Comparison of ENCODE assay signal across 9 mouse cellular contexts in genomic region chr14:43983897-43984296, GRCm38 (mm10). TPM values are rescaled to one million over a fixed set of nuclear protein-coding genes. Genes with fewer than 3 reads are reported as not detected.
DNase-seq lines count a peak whose midpoint lies in the region; ATAC-seq lines count a peak whose summit lies in the region.
"Had no signal": no experiment of that assay in that cellular context is flagged by ENCODE, and none has a peak within 500 bp of the region (broad histone marks: within the 10 kb centered on the region; RNA-seq: fewer than 3 reads in every experiment).

No protein-coding gene starts in this region.

- no peak overlapping the region for H3K4me2 ChIP-seq in intestine, embryonic 16.5 days (ENCODE audit: low read depth, low read length)
- H3K4me2 ChIP-seq: limb, embryonic 12.5 days had no signal

- H3K9me3 ChIP-seq in intestine, embryonic 16.5 days (ENCODE audit: control insufficient read depth, low read length) = no peaks in the 10 kb centered on the region
- no peaks in the 10 kb centered on the region for H3K9me3 ChIP-seq in midbrain, embryonic 10.5 days (replicated peaks)
- H3K9me3 ChIP-seq: limb, embryonic 12.5 days had no signal

- intact Hi-C loops in left cerebral cortex, postnatal 14 days (cut with DNase I) = no loop called here

- peak; percentile 12 for DNase-seq in adrenal gland, adult 8-10 months
- DNase-seq in embryo, embryonic 11 days = peak; percentile 63
- peak; percentile 40 to 56 for DNase-seq in left cerebral cortex, postnatal 14 days (ENCODE audit: low spot score in 2 of 2)
- peak; percentile 71 for DNase-seq in midbrain, embryonic 10.5 days (ENCODE audit: low spot score)
- peak; percentile 34 for DNase-seq in right cerebral cortex, postnatal 25 days

- 2% methylated on average over 4 of the region's 4 CpGs for WGBS in intestine, embryonic 16.5 days
- 1% methylated on average over 3 of the region's 4 CpGs for WGBS in midbrain, embryonic 10.5 days

- H3K9ac ChIP-seq in intestine, embryonic 16.5 days (ENCODE audit: low read depth, low read length) = no peak overlapping the region
- H3K9ac ChIP-seq: limb, embryonic 12.5 days had no signal

- H3K27me3 ChIP-seq in intestine, embryonic 16.5 days (replicated peaks; ENCODE audit: control insufficient read depth, insufficient read depth, low read length) = no peaks in the 10 kb centered on the region
- no peaks in the 10 kb centered on the region for H3K27me3 ChIP-seq in midbrain, embryonic 10.5 days (ENCODE audit: low read depth, poor library complexity, severe bottlenecking)
- H3K27me3 ChIP-seq: limb, embryonic 12.5 days had no signal

- H3K36me3 ChIP-seq in intestine, embryonic 16.5 days (ENCODE audit: control insufficient read depth, insufficient read depth, low read length) = no peaks in the 10 kb centered on the region
- no peaks in the 10 kb centered on the region for H3K36me3 ChIP-seq in midbrain, embryonic 10.5 days
- H3K36me3 ChIP-seq: limb, embryonic 12.5 days had no signal

- peak; percentile 80 for ATAC-seq in granulocyte monocyte progenitor cell, adult 5-6 weeks (replicated peaks; ENCODE audit: poor library complexity, severe bottlenecking)
- ATAC-seq in intestine, embryonic 16.5 days = peak; percentile 83
- no peak for ATAC-seq in activated CD4-positive, CD25-positive, alpha-beta regulatory T cell, adult 4 months

- no peaks in the 10 kb centered on the region for H3K4me1 ChIP-seq in intestine, embryonic 16.5 days (ENCODE audit: control insufficient read depth, insufficient read depth, low read length)
- H3K4me1 ChIP-seq in midbrain, embryonic 10.5 days = no peaks in the 10 kb centered on the region
- H3K4me1 ChIP-seq: limb, embryonic 12.5 days had no signal

- H3K27ac ChIP-seq in intestine, embryonic 16.5 days (ENCODE audit: low read length) = no peak overlapping the region
- no peak overlapping the region for H3K27ac ChIP-seq in midbrain, embryonic 10.5 days (replicated peaks)
- H3K27ac ChIP-seq: limb, embryonic 12.5 days had no signal

- no peak overlapping the region for H3K4me3 ChIP-seq in intestine, embryonic 16.5 days (ENCODE audit: low read length)
- no peak overlapping the region for H3K4me3 ChIP-seq in midbrain, embryonic 10.5 days
- H3K4me3 ChIP-seq: limb, embryonic 12.5 days had no signal

RNA-seq across cellular contexts. Expression of gene Ang6, which starts 18.2 kb away (rescaled TPM):
- total RNA-seq in adrenal gland, adult 8-10 months (2022) = not detected
- total RNA-seq in granulocyte monocyte progenitor cell, adult 5-6 weeks (2014; fragmentation: Nextera tagmentation) = not detected in 2 replicates
- not detected in 2 replicates for total RNA-seq in granulocyte monocyte progenitor cell, adult 5-6 weeks (2017)
- not detected in 2 replicates for polyA plus RNA-seq in intestine, embryonic 16.5 days (2015; fragmentation: Nextera tagmentation; extraction: Ambion mirVana)
- total RNA-seq in left cerebral cortex, postnatal 14 days (2021) = not detected
- polyA plus RNA-seq in midbrain, embryonic 10.5 days (2016; fragmentation: Nextera tagmentation; extraction: Ambion mirVana) = not detected in 2 replicates
- polyA plus RNA-seq in activated CD4-positive, CD25-positive, alpha-beta regulatory T cell, adult 4 months (2017; shearing (Covaris generic)) = not detected
- polyA plus RNA-seq: limb, embryonic 12.5 days had no signal

RNA-seq across cellular contexts. Expression of gene Ang5, which starts 27.0 kb away (rescaled TPM):
- not detected for total RNA-seq in adrenal gland, adult 8-10 months (2022)
- total RNA-seq in granulocyte monocyte progenitor cell, adult 5-6 weeks (2014; fragmentation: Nextera tagmentation) = not detected in 2 replicates
- not detected in 2 replicates for total RNA-seq in granulocyte monocyte progenitor cell, adult 5-6 weeks (2017)
- polyA plus RNA-seq in intestine, embryonic 16.5 days (2015; fragmentation: Nextera tagmentation; extraction: Ambion mirVana) = not detected in 2 replicates
- not detected for total RNA-seq in left cerebral cortex, postnatal 14 days (2021)
- not detected in 2 replicates for polyA plus RNA-seq in midbrain, embryonic 10.5 days (2016; fragmentation: Nextera tagmentation; extraction: Ambion mirVana)
- not detected for polyA plus RNA-seq in activated CD4-positive, CD25-positive, alpha-beta regulatory T cell, adult 4 months (2017; shearing (Covaris generic))
- polyA plus RNA-seq: limb, embryonic 12.5 days had no signal

RNA-seq across cellular contexts. Expression of gene Gm8113, which starts 58.7 kb away (rescaled TPM):
- total RNA-seq in adrenal gland, adult 8-10 months (2022) = 1 to 10 TPM in 3 of 4 experiments, under 1 TPM in 1; 0.92 to 4.9 (median 2.6) TPM
- total RNA-seq in granulocyte monocyte progenitor cell, adult 5-6 weeks (2014; fragmentation: Nextera tagmentation) = 8.1 and 11.5 TPM in 2 replicates
- total RNA-seq in granulocyte monocyte progenitor cell, adult 5-6 weeks (2017) = 3.2 and 5.9 TPM in 2 replicates
- 6.8 and 8.0 TPM in 2 replicates for polyA plus RNA-seq in intestine, embryonic 16.5 days (2015; fragmentation: Nextera tagmentation; extraction: Ambion mirVana)
- total RNA-seq in left cerebral cortex, postnatal 14 days (2021) = under 1 TPM in 1 of 2 experiments, not detected in 1; 0.17 TPM
- 4.0 and 4.1 TPM in 2 replicates for polyA plus RNA-seq in midbrain, embryonic 10.5 days (2016; fragmentation: Nextera tagmentation; extraction: Ambion mirVana)
- polyA plus RNA-seq in activated CD4-positive, CD25-positive, alpha-beta regulatory T cell, adult 4 months (2017; shearing (Covaris generic)) = under 1 TPM in 1 of 2 experiments, not detected in 1; 0.12 TPM

Comparison
In these comparisons a context has a peak if more than half of its experiments do, and no peak if none do; other contexts are left out.
1. DNase-seq: peak in every context shown above with its lines; median percentile 71 in midbrain, embryonic 10.5 days; 63 in embryo, embryonic 11 days; 48 in left cerebral cortex, postnatal 14 days; 34 in right cerebral cortex, postnatal 25 days; 12 in adrenal gland, adult 8-10 months.